Mouse (Mus musculus) layer of hippocampus, adult 11-12 months (tissue): ENCODE results near the gene Nr5a1.

Source experiments
- DNase-seq: peaks from one replicate; pipeline ENCODE4 v3.0.0; 2022; ENCODE audit warnings: low spot score

The Nr5a1 gene

DNA sequence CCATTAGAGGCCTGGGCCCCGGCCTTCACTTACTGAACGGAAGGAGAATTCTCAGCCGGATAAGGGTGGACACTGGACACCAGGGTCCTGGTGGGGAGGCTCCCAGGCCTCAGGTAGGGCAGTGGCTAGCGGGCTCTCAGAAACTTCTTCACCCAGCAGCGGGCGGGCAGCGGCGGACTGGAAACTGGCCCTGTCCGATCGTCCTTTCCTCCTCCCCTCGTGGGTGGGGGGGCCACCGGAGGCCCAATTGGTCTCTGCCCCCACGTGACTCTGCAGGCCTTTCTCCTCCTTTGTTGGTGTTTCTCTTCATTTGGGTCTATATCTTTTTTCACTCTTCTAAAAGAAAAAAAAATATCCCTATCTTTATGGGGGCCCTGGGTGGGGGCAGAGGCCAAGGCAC lies at the start of gene Nr5a1:
Gene Nr5a1, minus strand, starts transcription at position 219 of the 400 bp plus-strand sequence.
- no peak for DNase-seq

DNA sequence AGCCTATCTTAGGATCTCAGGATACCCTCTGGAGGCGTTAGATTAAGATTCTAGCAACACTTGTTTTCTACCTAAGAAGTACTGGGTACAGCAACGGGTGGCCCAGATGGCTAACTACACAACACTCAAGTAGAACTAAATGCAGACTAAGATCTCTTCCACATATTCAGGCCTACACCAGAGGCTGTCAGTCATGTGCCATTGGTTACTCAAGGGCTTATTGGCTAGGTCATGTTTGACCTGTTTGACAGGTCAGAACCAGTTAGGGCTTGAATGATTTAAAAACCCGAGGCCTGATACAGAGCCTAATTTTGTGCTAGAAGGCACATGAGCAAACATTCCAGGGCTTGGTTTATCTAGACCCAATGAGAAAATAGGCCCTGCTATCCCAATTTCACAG lies 25.5 kb upstream of the Nr5a1 start:
- no peak for DNase-seq

DNA sequence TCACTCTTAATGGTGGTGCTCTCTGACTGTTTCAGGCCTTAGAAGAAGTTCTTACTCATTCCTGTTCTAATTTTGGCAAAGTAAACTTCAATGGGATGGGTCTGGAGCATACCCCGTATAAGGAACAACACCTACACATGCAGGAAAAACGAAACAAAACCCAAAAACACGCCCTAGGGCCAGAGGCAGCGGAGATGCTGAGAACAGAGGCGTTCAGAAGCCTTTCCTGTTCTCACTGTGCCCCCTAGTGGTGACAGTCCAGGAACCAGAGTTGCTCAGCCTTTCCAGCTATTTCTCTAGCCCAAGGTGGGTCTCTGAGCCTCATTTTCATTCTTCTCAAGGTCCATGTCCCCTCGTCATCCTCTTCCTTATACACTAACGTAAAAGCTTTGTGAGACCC lies 25.1 kb upstream of the Nr5a1 start:
- peak; percentile 84 for DNase-seq

DNA sequence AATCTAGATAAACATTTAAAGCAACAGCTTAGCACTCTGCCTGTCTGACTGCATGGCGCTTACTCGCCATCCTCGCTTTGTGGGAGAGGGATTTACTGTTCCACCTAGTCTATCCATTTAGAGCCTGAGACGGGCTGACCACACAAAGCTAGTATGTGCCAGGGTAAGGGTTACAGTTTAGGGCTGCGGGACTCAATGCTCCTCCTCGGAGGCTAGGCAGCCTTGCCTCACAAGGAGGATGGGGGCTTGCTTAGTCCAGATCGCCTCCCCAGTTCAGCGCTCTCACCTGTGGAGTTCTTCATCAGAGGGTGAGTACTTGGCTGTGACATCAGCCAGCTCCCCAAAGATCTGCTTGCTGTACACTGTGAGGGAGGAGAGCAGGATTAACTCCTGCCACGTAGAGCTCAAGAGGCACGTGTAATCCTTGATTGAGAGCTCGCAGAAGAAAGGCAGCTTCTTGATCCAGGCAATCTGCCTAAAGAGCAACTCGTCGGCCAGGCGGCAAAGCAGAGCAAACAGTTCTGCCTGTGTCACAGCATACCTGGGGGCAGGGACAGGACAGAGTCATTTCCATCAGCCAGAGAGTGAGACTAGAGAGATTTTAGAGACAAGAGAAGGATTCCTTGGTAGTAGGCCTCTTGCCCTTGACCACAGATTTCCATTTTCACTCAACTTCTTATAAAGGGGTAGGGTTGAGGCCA lies 24.4 kb upstream of the Nr5a1 start:
- no peak for DNase-seq

DNA sequence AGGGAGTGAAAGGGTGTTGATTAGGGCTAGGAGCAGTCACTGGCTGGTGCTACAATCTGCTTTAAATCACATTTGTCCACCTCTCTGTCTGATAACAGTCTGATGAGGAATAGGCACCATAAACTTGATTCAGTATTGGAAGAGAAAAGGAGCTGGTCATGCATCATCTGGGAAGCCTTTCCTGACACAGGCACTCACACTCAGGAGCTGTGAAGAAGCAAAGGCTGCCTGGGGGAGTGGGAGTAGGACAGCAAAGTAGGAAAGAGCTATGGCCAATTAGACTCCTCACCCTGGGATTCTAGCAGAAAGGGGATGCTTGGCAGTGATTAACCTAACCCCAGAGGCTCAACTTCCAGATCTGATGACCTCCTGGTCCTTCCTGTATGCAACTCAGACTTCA lies 21.4 kb upstream of the Nr5a1 start:
- no peak for DNase-seq

DNA sequence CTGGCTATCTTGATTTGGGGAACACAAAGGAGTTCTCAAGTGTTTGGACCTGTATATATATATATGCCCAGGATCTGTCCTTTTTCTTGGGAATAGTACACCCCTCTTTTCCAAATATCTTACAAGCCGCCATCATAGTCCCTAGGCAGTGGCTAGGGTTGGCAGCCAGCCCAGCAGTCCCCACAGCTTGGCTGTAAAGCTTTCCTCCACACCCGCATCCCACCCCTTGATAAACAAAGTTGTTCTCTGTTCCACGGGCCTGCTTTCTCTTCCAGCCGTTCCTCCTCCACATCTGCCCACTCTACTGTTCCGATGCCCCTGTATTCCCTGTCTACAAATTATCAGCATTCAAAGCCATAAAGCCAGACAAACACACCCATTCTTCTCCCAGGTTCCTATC lies 20.4 kb upstream of the Nr5a1 start:
- no peak for DNase-seq

DNA sequence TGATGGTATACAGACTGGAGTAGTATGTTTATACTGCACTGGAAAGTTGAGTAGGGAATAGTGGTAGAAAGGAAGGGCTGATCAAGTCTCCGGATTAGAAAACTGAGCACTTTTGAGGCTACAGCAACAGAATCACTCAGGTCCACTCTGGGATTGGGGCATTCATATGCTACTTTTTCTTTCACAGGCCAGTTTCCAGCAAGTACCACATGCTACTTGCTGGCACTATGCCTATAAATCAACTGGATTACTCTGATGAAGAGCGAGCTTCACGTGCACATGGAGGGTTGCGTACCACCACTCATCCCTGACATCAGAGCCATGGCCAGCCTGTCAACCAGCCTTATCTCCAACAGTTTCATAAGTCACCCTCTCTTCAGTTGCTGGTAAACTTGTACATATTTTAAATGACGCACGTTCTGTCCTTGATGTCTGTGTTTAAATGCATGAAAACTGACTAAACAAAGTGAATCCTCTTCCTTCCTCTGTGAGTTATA lies 16.0 kb upstream of the Nr5a1 start:
- DNase-seq: no peak

DNA sequence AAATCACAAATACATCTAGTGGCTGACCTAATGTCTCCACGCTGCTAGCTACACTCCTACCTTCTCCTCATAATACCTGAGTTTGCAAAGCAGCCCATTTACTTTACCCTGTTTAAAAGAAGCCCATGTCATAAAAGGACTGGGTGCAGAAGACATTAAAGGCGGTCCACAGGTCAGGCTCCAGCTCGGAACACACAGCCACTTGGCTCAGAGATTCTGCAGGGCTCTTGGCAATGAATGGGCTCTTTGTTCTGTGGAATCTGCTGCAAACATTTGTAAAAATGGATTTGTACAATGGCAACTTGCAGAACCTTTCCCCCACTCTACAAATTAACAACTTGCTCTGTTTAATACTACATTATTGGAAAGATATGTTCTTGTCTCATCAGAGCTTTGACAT lies 11.1 kb upstream of the Nr5a1 start:
- DNase-seq: no peak

DNA sequence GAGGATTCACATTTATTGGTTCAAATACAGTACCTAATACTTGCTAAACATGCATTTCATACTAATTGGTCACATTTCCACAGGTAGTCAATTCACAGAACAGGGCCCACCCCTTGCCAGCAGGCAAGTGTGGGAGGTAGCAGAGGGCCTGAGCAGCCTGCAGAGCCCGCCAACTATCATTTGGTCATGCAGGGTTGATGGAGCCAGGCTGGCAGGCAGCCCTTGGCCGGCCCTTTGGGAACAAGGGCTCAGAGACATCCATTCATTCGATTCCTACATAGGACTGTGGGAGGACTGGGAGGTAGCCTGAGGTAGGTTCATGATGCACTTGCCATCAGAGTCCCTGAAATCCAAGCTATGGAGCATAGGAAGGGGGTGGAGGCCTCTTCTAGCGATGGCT lies 9.0 kb upstream of the Nr5a1 start:
- DNase-seq: no peak

DNA sequence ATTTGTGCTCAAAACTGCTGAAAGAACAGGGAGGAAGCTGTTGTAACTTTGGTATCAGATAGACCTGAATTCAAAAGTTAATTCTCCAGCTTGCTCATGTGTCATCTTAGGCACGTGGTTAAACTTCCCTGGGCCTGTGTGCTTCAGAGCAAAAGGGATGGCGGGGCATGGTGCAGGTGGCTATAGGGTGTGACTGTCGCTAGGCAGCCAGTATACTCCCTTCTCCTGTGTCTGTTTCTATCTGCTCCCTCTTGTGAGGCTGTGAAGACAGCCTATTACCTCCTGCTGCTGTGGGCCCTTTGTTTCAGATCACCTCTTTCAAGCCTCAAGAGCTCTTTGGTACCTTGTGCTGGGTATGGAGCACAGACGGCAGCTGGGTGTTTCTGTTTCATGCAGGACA lies 7.7 kb upstream of the Nr5a1 start:
- DNase-seq: no peak

DNA sequence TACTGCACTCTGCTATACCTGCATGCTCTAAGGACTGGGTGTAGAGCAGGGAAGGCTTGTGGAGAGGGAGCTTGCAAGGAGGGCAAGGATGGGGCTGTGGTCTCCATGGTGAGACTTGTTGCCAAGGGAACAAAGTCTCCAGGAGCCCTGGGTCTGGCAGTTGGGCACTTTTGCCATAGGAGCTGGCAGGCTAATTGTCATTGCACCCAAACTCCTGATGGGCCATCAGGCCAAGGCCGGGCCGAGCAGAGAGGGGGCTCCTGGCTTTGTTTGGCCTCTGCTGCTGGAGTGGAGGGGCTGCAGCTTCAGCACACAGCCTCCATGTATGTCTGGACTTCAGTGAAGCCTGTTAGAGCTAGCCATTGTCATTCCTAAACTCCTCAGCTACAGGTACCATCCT lies 6.3 kb upstream of the Nr5a1 start:
- DNase-seq: no peak

DNA sequence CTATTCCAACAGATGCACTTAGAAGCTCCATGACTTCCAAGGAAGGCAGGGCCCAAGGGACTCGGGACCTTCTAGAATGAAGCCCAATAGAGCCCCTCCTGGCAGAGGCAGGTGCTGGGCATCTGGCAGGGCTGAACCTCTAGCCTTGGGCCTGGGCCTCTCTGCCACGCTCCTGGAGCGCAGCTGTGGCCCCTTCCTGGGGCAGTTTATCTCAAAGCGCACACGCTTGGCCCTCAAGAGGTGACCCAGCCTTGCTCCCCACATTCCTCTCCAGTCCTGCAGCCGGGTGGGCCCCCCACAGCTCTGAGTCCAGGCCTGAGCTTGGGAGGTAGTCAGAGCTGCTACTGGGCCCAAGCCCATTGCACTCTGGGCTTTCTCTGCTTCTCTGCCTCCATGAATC lies 5.0 kb upstream of the Nr5a1 start:
- DNase-seq: no peak

DNA sequence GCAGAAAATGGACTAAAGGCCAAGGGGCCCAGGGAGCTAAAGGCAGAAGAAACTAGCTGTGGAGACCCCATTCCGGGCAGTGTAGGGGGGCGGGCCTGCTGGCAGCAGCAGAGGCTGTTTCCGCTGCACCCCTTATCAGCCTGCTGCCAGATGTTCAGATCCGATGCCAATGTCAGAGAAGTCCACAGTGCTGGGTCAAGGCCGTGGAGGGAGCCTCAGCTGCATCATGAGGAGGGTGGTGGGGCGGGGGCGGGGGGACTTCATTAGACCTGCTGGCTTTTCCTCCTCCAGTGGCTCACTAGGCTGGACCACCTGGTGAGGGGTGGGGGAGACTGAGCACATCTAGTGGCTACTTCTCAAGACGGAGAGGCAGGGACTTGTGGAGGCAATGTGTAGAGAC lies 4.3 kb upstream of the Nr5a1 start:
- DNase-seq: no peak

DNA sequence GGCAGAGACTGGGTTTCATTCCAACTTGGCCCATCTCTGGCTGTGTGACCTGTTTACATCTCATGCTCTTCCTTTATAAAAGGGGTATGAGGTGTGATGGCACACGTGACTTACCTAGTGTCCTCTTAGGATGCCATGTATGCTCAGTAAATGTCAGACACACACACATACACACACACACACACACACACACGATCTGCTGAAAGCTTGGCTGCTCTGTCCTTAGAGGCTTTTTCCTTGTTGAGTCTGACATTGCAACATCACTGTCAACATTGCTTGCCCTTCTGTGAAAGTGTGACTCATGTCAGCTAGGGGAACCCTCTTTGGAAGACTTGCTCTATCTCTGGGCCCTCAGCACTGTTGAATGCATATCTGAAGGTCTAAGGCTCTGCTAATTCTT lies 3.1 kb upstream of the Nr5a1 start:
- DNase-seq: no peak

DNA sequence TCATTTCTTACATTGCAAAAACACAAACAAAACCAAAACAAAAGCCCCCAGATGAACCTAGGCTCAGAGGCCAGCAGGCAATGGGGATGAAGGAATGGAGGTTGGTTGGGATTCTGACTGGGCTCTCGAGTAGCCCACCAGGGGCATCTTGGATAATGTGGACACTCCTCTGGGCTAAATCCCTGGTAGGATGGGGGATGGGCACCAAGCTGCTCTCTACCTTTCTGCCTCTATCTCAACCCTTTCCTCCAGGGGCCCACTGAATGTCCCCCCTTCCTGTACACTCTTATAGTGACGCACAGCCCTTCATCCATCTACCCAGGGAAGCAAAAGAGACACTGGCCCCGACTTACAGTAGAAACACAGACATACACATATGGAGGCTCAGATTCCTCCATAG lies 746 bp downstream of the Nr5a1 start:
- no peak for DNase-seq

DNA sequence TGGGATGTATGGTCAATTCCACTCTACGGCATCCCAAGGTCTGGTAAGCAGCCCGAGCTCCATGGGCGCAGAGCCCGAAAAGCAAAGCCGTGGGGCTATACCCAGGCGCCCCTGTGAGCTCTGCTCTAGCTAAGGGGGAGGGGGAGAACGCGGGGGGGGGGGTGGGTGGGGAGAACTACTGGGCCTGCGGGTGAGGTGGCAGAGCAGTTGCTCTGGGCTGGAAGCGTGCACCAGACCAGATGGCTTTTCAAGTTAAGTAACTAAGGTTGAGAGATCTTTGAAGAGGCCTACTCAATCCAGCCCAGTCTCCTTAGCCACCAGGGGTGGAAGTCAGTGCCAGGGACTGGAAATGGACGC lies 1.6 kb downstream of the Nr5a1 start:
- no peak for DNase-seq

DNA sequence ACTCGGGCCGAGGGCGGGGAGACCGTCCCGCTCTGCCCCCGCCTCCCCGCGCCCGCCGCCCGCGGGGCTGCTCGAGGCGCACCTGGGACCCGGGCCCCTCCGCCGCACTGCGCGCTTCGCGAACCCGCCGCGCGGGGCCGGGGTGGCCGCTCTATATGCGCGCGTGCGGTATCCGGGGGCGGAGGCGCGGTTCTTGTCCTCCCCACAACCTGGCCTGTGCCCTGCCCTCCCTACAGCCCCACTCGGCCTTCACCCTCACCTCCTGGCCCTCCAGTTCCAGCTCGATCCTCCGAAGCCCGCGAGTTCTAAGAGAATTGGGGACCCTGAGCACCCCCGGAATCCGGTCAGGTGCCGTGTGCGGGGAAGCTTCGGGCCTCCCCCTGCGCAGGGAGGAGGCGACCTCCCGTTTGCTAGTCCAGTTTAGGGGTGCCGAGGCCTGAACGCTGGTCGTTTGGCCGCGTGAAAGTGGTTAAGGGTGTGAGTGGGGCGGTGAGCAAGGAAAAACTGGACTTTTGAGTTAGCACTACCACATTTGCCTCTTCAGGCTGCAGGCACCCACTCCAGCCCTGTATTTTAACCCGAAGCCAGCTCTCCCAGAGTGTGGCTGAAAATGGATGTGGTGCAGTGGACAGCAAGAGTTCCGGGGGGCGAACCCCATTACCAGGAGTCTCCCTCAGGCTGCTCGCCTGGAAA lies 2.1 kb downstream of the Nr5a1 start:
- no peak for DNase-seq

DNA sequence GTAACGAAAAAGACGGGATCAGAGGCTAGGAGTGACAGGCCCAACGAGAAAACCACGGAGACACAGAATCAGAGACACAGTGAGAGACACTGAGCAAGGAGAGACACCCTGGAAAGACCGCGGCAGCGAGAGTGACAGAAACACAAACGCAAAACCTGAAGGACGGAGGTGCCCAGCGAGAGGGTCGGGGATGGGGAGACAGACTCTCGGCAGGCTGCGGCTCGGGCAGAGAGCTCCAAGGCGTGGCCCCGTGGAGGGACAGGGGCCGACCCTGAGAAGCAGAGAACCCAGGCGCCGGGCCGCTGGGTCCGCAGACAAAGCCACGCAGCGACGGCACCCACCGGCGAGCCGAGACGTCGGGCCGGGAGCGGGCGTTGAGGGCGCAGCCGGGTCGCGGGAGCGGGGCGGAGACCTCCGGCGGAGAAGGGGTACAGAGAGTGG lies 2.9 kb downstream of the Nr5a1 start:
- no peak for DNase-seq

DNA sequence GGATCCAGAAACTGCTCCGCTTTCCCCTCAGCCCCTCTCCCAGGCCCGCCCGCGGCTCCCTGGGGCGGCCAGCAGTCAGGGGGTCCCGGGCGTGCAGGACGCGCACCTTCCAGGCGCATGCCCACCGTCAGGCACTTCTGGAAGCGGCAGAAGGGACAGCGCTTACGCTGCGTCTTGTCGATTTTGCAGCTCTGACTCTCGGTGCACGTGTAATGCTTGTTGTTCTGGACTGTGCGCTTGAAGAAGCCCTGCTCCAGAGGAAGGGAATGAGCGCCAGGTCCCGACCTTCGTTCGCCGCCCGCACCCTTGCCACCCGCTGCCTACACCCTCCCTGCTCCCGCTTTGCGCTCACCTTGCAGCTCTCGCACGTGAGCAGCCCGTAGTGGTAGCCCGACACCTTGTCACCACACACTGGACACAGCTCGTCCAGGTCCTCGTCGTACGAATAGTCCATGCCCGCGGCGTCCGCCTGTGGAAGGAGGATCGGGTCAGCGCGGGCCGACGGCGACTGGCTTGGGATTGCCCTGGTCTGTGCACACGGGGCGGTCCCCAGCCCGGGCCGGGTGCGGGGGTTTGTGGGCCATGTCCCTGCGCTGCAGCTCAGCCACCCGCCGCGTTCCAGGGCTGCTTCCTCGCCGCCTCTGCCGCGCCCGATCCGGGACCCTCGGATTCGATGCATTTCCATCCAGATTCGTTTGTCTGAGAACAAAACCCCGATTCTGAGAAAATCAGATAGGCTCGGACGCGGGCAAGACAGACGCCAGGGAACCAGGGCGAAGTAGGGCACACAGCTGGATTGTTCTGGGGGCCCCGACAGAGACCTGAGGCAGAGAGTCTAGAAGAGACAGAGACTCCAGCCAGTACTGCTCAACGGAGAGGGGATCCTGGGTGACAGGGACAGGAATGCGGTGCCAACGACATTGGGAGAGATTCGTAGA lies 3.8 kb downstream of the Nr5a1 start:
- no peak for DNase-seq

DNA sequence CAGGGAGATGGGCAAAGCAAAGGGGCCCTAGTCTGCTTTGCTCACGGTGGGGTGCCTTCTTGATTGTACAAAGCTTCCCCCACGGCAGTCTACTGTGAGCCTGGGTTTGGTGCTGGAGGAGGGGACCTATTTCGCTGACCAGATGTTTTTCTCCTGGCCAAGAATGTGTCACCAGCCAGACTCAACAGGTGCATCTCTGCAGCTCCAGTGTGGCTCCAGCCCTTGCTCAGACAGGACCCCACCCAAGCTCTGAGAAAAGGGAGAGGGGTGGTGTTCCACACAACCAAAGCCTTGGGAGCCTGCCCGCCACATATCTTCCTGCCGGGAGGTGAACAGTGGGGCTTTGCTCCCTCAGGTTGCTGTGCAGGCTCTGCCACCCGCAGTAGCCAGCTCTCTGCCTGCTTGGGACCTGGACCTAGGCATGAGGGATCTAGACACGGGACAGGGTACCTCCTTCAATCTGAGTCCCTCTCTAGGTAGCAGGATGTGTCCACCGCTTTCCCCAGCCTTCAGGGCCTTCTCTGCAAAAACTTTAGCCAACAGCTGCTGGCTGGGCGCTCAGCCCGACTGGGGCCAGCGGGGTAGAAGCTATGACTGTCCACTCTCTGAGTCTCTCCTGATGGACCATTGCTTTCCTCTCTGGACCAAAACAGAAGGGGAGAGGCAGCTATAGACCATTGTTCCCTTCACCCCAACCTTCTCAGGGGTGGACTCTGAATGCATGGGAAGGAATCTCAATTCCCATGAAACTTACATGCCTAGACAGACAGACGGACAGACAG lies 5.2 kb downstream of the Nr5a1 start:
- no peak for DNase-seq

DNA sequence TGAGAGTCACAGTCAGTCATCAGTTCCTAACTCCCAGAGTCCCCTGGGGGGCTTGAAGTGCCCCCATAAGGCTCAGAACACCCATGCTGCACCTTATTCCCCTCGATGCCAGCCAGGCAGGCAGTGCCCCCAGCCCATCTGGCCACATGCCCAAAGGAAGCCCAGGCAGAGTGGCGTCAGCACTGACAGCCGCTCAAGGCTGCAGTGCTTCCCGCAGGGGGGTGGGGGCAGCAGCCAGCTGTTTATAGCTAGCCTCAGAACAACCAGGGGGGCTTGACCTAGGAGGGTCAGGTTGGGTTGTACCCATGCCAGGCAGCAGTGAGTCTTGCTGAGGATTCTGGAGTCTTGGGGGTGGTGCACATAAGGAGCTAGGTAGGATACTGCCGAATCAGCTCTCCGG lies 7.7 kb downstream of the Nr5a1 start:
- no peak for DNase-seq

DNA sequence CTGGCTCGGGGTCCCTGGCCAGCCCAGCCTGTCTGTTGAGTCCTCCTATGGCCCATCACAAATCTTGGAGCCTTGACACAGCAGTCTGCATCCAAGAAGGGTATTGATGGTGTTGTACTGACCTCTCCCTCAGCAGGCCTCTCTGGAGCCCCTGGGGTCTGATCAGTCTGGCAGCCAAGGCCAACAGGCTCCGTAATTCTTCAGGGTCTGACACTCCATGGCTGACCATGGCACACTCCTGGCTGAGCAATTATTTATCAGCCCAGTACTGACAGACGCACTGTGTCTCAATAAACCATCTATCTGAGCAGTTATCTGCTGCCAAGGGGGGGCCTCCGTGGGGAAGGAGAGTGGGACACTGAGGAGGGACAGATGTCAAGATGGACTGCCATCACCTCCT lies 9.3 kb downstream of the Nr5a1 start:
- no peak for DNase-seq
